ENCODE assay signal across 8 mouse cellular contexts in the genomic region with DNA sequence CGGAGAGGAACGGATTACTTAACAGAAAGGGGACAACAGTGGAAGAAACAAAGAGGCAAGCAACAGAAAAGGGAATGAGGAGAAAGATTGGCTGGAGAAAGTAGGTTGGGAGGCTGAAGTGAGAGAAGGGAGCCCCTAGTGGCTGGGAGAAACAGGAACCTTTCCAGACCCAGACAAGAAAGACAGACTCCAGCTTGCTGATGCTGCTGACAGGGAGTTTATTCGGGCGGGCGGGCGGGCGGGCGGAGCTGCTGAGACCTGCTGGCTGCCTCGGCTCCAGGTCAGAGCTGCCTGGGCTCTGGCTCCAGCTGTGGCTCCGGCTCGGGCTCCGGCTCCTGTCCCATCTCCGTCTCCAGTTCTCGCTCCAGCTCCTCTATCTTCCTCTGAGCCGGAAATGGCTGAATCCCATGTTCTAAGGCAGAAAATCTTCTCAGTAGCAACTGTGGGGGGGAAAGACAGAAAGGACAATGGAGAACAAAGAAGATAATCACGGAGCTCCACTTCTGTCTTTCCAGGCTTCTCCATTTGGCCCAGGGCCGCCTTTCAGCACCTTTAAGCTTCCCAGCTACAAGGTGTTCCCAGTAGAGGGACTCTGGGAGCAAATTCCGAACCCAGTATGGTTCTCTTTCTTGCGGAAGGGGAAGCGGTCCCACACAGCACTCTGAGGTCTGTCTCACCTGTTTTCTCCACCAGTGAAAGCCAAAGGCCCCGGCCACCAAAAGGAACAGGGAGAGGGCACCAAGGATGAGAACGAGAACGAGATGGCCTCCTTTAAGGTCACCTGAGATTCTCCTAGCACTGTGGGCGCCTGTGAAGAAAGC. TPM values are rescaled to one million over a fixed set of nuclear protein-coding genes. Genes with fewer than 3 reads are reported as not detected.
DNase-seq lines count a peak whose midpoint lies in the region; ATAC-seq lines count a peak whose summit lies in the region.

No protein-coding gene starts in this region.

- peaks cover 19% of the 10 kb centered on the region for H3K4me1 ChIP-seq in forebrain, embryonic 16.5 days (replicated peaks; ENCODE audit: control insufficient read depth, insufficient read depth, low read length)
- H3K4me1 ChIP-seq in lung, embryonic 15.5 days, result peaks cover 11% of the 10 kb centered on the region

- WGBS in forebrain, embryonic 16.5 days, result 4% methylated on average over 24 of the region's 24 CpGs
- 8% methylated on average over 24 of the region's 24 CpGs for WGBS in lung, embryonic 15.5 days

- H3K27me3 ChIP-seq in forebrain, embryonic 16.5 days (replicated peaks; ENCODE audit: control insufficient read depth, insufficient read depth, low read length), result no peaks in the 10 kb centered on the region
- peaks cover 4% of the 10 kb centered on the region; the same call in 1 of the 2 replicates for H3K27me3 ChIP-seq in lung, embryonic 15.5 days

- peak overlapping the region; percentile 83 for H3K4me2 ChIP-seq in forebrain, embryonic 16.5 days (ENCODE audit: low read length)
- H3K4me2 ChIP-seq in lung, embryonic 15.5 days, result peak overlapping the region; percentile 91

- no peaks in the 10 kb centered on the region for H3K36me3 ChIP-seq in forebrain, embryonic 16.5 days (ENCODE audit: control insufficient read depth, insufficient read depth)
- no peaks in the 10 kb centered on the region for H3K36me3 ChIP-seq in lung, embryonic 15.5 days

- H3K9ac ChIP-seq in forebrain, embryonic 16.5 days (replicated peaks; ENCODE audit: low read depth, low read length), result peak overlapping the region; percentile 69
- H3K9ac ChIP-seq in lung, embryonic 15.5 days, result peak overlapping the region; percentile 71

- peak overlapping the region; percentile 48 for H3K4me3 ChIP-seq in forebrain, embryonic 16.5 days (replicated peaks; ENCODE audit: low read length)
- peak overlapping the region; percentile 56 for H3K4me3 ChIP-seq in lung, embryonic 15.5 days

- H3K27ac ChIP-seq in forebrain, embryonic 16.5 days (ENCODE audit: low read length), result peak overlapping the region; percentile 100
- H3K27ac ChIP-seq in lung, embryonic 15.5 days, result peak overlapping the region; percentile 99

- DNase-seq in NIH3T3 (ENCODE audit: low read depth), result peak; percentile 92
- peak; percentile 78 to 83 for DNase-seq in cerebellum, adult 18-20 months
- DNase-seq in heart, postnatal 4 days, result peak; percentile 75
- DNase-seq in layer of hippocampus, adult 8-10 months (ENCODE audit: low spot score in 2 of 2), result peak; percentile 75 to 77
- DNase-seq in retina, embryonic 14.5 days (ENCODE audit: low spot score), result peak; percentile 87
- peak; percentile 86 for DNase-seq in yolk sac, embryonic 10.5 days (ENCODE audit: low spot score)

- no peaks in the 10 kb centered on the region for H3K9me3 ChIP-seq in forebrain, embryonic 16.5 days (ENCODE audit: control insufficient read depth, low read length)
- no peaks in the 10 kb centered on the region for H3K9me3 ChIP-seq in lung, embryonic 15.5 days

- peak; percentile 86 for ATAC-seq in forebrain, embryonic 16.5 days
- peak; percentile 86 for ATAC-seq in lung, embryonic 15.5 days (ENCODE audit: borderline replicate concordance, extremely low read depth, low FRiP score, low TSS enrichment)

RNA-seq across cellular contexts. Expression of a gene that starts 7.1 kb away (rescaled TPM):
- polyA plus RNA-seq in forebrain, embryonic 16.5 days (2015; fragmentation: Nextera tagmentation; extraction: Ambion mirVana), result 1.7 and 2.9 TPM in 2 replicates
- 1 to 10 TPM in 1 of 2 experiments, under 1 TPM in 1; 0.68 to 1.0 TPM for total RNA-seq in heart, postnatal 4 days (2021)
- total RNA-seq in layer of hippocampus, adult 8-10 months (2022), result 10 to 100 TPM in 2 of 4 experiments, 1 to 10 TPM in 2; 1.6 to 15.6 (median 8.5) TPM
- 2.3 TPM in 2 replicates for polyA plus RNA-seq in lung, embryonic 15.5 days (2015; fragmentation: Nextera tagmentation; extraction: Ambion mirVana)

RNA-seq across cellular contexts. Expression of a gene that starts 15.5 kb away (rescaled TPM):
- 666 and 701 TPM in 2 replicates for polyA plus RNA-seq in forebrain, embryonic 16.5 days (2015; fragmentation: Nextera tagmentation; extraction: Ambion mirVana)
- total RNA-seq in heart, postnatal 4 days (2021), result 100 to 1,000 TPM; 549 to 587 TPM
- total RNA-seq in layer of hippocampus, adult 8-10 months (2022), result 100 to 1,000 TPM; 881 to 936 (median 911) TPM
- 454 and 458 TPM in 2 replicates for polyA plus RNA-seq in lung, embryonic 15.5 days (2015; fragmentation: Nextera tagmentation; extraction: Ambion mirVana)

RNA-seq across cellular contexts. Expression of a gene that starts 16.4 kb away (rescaled TPM):
- polyA plus RNA-seq in forebrain, embryonic 16.5 days (2015; fragmentation: Nextera tagmentation; extraction: Ambion mirVana), result 0.06 and 0.30 TPM in 2 replicates
- total RNA-seq in heart, postnatal 4 days (2021), result under 1 TPM; 0.41 to 0.55 TPM
- under 1 TPM in 2 of 4 experiments, not detected in 2; 0.12 to 0.38 TPM for total RNA-seq in layer of hippocampus, adult 8-10 months (2022)
- polyA plus RNA-seq in lung, embryonic 15.5 days (2015; fragmentation: Nextera tagmentation; extraction: Ambion mirVana), result 0.08 and 0.26 TPM in 2 replicates

RNA-seq across cellular contexts. Expression of a gene that starts 26.8 kb away (rescaled TPM):
- polyA plus RNA-seq in forebrain, embryonic 16.5 days (2015; fragmentation: Nextera tagmentation; extraction: Ambion mirVana), result 459 and 463 TPM in 2 replicates
- 100 to 1,000 TPM; 237 to 239 TPM for total RNA-seq in heart, postnatal 4 days (2021)
- total RNA-seq in layer of hippocampus, adult 8-10 months (2022), result 100 to 1,000 TPM; 564 to 596 (median 590) TPM
- polyA plus RNA-seq in lung, embryonic 15.5 days (2015; fragmentation: Nextera tagmentation; extraction: Ambion mirVana), result 378 and 389 TPM in 2 replicates

RNA-seq across cellular contexts. Expression of a gene that starts 40.6 kb away (rescaled TPM):
- 21.8 and 28.8 TPM in 2 replicates for polyA plus RNA-seq in forebrain, embryonic 16.5 days (2015; fragmentation: Nextera tagmentation; extraction: Ambion mirVana)
- 1 to 10 TPM; 5.7 to 7.4 TPM for total RNA-seq in heart, postnatal 4 days (2021)
- 100 to 1,000 TPM; 171 to 204 (median 183) TPM for total RNA-seq in layer of hippocampus, adult 8-10 months (2022)
- polyA plus RNA-seq in lung, embryonic 15.5 days (2015; fragmentation: Nextera tagmentation; extraction: Ambion mirVana), result 0.54 and 0.59 TPM in 2 replicates

Comparison
In these comparisons a context has a peak if more than half of its experiments do, and no peak if none do; other contexts are left out.
1. Peak in every context shown above with its lines: DNase-seq, ATAC-seq, H3K4me3 ChIP-seq and H3K27ac ChIP-seq.